Comparison of ENCODE assay signal across 8 mouse cellular contexts in genomic region chr8:4492851-4493685, GRCm38 (mm10). TPM values are rescaled to one million over a fixed set of nuclear protein-coding genes. Genes with fewer than 3 reads are reported as not detected.
DNase-seq lines count a peak whose midpoint lies in the region; ATAC-seq lines count a peak whose summit lies in the region.

TSS of gene Cers4 (plus strand) at chr8:4493026.

- H3K4me2 ChIP-seq in heart, embryonic 13.5 days = peak within 1 kb of the TSS; percentile 75
- H3K4me2 ChIP-seq in liver, embryonic 11.5 days = peak within 1 kb of the TSS; percentile 83
- peak within 1 kb of the TSS; percentile 66 for H3K4me2 ChIP-seq in stomach, embryonic 14.5 days (replicated peaks; ENCODE audit: low read depth, low read length)

- H3K36me3 ChIP-seq in heart, embryonic 13.5 days = peaks cover 12% of the 10 kb centered on the region; the same call in 1 of the 2 replicates
- no peaks in the 10 kb centered on the region for H3K36me3 ChIP-seq in liver, embryonic 11.5 days (ENCODE audit: control insufficient read depth, insufficient read depth, low read length)
- no peaks in the 10 kb centered on the region for H3K36me3 ChIP-seq in stomach, embryonic 14.5 days (ENCODE audit: control insufficient read depth, insufficient read depth, low read length)

- H3K27me3 ChIP-seq in heart, embryonic 13.5 days (replicated peaks) = no peaks in the 10 kb centered on the region
- no peaks in the 10 kb centered on the region for H3K27me3 ChIP-seq in liver, embryonic 11.5 days (replicated peaks; ENCODE audit: control insufficient read depth, insufficient read depth, low read length)
- H3K27me3 ChIP-seq in stomach, embryonic 14.5 days (ENCODE audit: control insufficient read depth, insufficient read depth, low read length) = no peaks in the 10 kb centered on the region

- no peaks in the 10 kb centered on the region for H3K9me3 ChIP-seq in heart, embryonic 13.5 days
- no peaks in the 10 kb centered on the region for H3K9me3 ChIP-seq in liver, embryonic 11.5 days (ENCODE audit: control insufficient read depth, low read length)
- no peaks in the 10 kb centered on the region for H3K9me3 ChIP-seq in stomach, embryonic 14.5 days (ENCODE audit: control insufficient read depth, low read depth, low read length)

- peak within 1 kb of the TSS; percentile 70 for H3K4me3 ChIP-seq in heart, embryonic 13.5 days
- H3K4me3 ChIP-seq in liver, embryonic 11.5 days (ENCODE audit: low read depth, low read length) = peak within 1 kb of the TSS; percentile 57
- H3K4me3 ChIP-seq in stomach, embryonic 14.5 days (ENCODE audit: low read depth, low read length) = peak within 1 kb of the TSS; percentile 45

- WGBS in heart, embryonic 13.5 days = under 1% methylated on average over 36 of the region's 39 CpGs
- 1% methylated on average over 38 of the region's 39 CpGs for WGBS in liver, embryonic 11.5 days
- WGBS in stomach, embryonic 14.5 days = under 1% methylated on average over 39 of the region's 39 CpGs

- peak; percentile 80 for ATAC-seq in heart, embryonic 13.5 days (ENCODE audit: extremely low read depth, insufficient number of reproducible peaks, low FRiP score, low TSS enrichment)
- ATAC-seq in liver, embryonic 11.5 days (replicated peaks; ENCODE audit: low FRiP score) = peak; percentile 90
- peak; percentile 93 for ATAC-seq in stomach, embryonic 14.5 days (ENCODE audit: insufficient number of reproducible peaks, insufficient read depth, low FRiP score, low read depth)

- peak within 1 kb of the TSS; percentile 90 for H3K27ac ChIP-seq in heart, embryonic 13.5 days (replicated peaks)
- peak within 1 kb of the TSS; percentile 43; the same call in 1 of the 2 replicates for H3K27ac ChIP-seq in liver, embryonic 11.5 days (ENCODE audit: low read depth, low read length)
- H3K27ac ChIP-seq in stomach, embryonic 14.5 days (ENCODE audit: low read length) = peak within 1 kb of the TSS; percentile 84

- peak; percentile 87 for DNase-seq in CD4-positive helper T cell, adult 2 months (ENCODE audit: low read depth, low spot score)
- DNase-seq in brain, adult 2 months (ENCODE audit: low read depth, low spot score) = peak; percentile 93
- DNase-seq in fibroblast of lung, adult 2 months (ENCODE audit: low read depth) = peak; percentile 61
- DNase-seq in kidney, postnatal 10 days = peak; percentile 93
- DNase-seq in liver, embryonic 11.5 days (ENCODE audit: low spot score) = peak; percentile 76
- DNase-seq in naive thymus-derived CD4-positive, alpha-beta T cell, adult 2 months (ENCODE audit: low read depth) = peak; percentile 82

- peaks cover 45% of the 10 kb centered on the region for H3K4me1 ChIP-seq in heart, embryonic 13.5 days
- no peaks in the 10 kb centered on the region for H3K4me1 ChIP-seq in liver, embryonic 11.5 days (replicated peaks; ENCODE audit: control insufficient read depth, insufficient read depth, low read length)
- H3K4me1 ChIP-seq in stomach, embryonic 14.5 days (ENCODE audit: control insufficient read depth, insufficient read depth, low read length) = peaks cover 16% of the 10 kb centered on the region; the same call in 1 of the 2 replicates

- H3K9ac ChIP-seq in heart, embryonic 13.5 days = peak within 1 kb of the TSS; percentile 84
- peak within 1 kb of the TSS; percentile 52 for H3K9ac ChIP-seq in liver, embryonic 11.5 days (ENCODE audit: low read depth, low read length)
- H3K9ac ChIP-seq in stomach, embryonic 14.5 days (replicated peaks; ENCODE audit: low read depth, low read length) = peak within 1 kb of the TSS; percentile 22

RNA-seq across cellular contexts. Expression of gene Cers4, which starts in this region (rescaled TPM):
- polyA plus RNA-seq in heart, embryonic 13.5 days (2015; fragmentation: Nextera tagmentation; extraction: Ambion mirVana) = 37.3 and 39.9 TPM in 2 replicates
- 5.8 and 6.3 TPM in 2 replicates for polyA plus RNA-seq in liver, embryonic 11.5 days (2014; fragmentation: Nextera tagmentation; extraction: Ambion mirVana)
- polyA plus RNA-seq in stomach, embryonic 14.5 days (2014; fragmentation: Nextera tagmentation; extraction: Ambion mirVana) = 44.6 and 46.2 TPM in 2 replicates

Comparison
In these comparisons a context has a peak if more than half of its experiments do, and no peak if none do; other contexts are left out.
1. Peak in every context shown above with its lines: DNase-seq, ATAC-seq, H3K4me3 ChIP-seq and H3K27ac ChIP-seq.
2. H3K9ac ChIP-seq: peak in every context shown above with its lines; median percentile 84 in heart, embryonic 13.5 days; 52 in liver, embryonic 11.5 days; 22 in stomach, embryonic 14.5 days.